Comparison of ENCODE assay signal across 10 mouse cellular contexts in genomic region chrX:48428241-48428640, GRCm38 (mm10). TPM values are rescaled to one million over a fixed set of nuclear protein-coding genes. Genes with fewer than 3 reads are reported as not detected.
DNase-seq lines count a peak whose midpoint lies in the region; ATAC-seq and TF ChIP-seq lines count a peak whose summit lies in the region.
"Had no signal": no experiment of that assay in that cellular context is flagged by ENCODE, and none has a peak within 500 bp of the region (broad histone marks: within the 10 kb centered on the region; RNA-seq: fewer than 3 reads in every experiment).

No protein-coding gene starts in this region.

- H3K4me3 ChIP-seq in heart, adult 2 months, result no peak overlapping the region
- H3K4me3 ChIP-seq in heart, embryonic 12.5 days, result no peak overlapping the region
- H3K4me3 ChIP-seq in lung, embryonic 16.5 days (ENCODE audit: low read length), result no peak overlapping the region
- H3K4me3 ChIP-seq: forebrain, embryonic 13.5 days; limb, embryonic 15.5 days had no signal

- H3K4me2 ChIP-seq in heart, embryonic 12.5 days, result no peak overlapping the region
- no peak overlapping the region for H3K4me2 ChIP-seq in lung, embryonic 16.5 days (ENCODE audit: low read depth, low read length)
- H3K4me2 ChIP-seq: forebrain, embryonic 13.5 days; limb, embryonic 15.5 days had no signal

- H3K27ac ChIP-seq in heart, adult 2 months, result peak overlapping the region; percentile 75
- no peak overlapping the region for H3K27ac ChIP-seq in heart, embryonic 12.5 days (ENCODE audit: poor library complexity, severe bottlenecking)
- peak overlapping the region; percentile 49 for H3K27ac ChIP-seq in lung, embryonic 16.5 days (ENCODE audit: low read length)
- H3K27ac ChIP-seq: forebrain, embryonic 13.5 days; limb, embryonic 15.5 days had no signal

- H3K9me3 ChIP-seq in heart, embryonic 12.5 days (replicated peaks), result no peaks in the 10 kb centered on the region
- no peaks in the 10 kb centered on the region for H3K9me3 ChIP-seq in lung, embryonic 16.5 days (ENCODE audit: control insufficient read depth, low read length)
- H3K9me3 ChIP-seq: forebrain, embryonic 13.5 days; limb, embryonic 15.5 days had no signal

- no peak for ATAC-seq in heart, embryonic 12.5 days (ENCODE audit: insufficient number of reproducible peaks, low FRiP score)
- peak; percentile 46 for ATAC-seq in lung, embryonic 16.5 days (ENCODE audit: low read depth)
- ATAC-seq: forebrain, embryonic 13.5 days had no signal

- no peak for TF ChIP-seq CTCF in heart, adult 2 months (IDR thresholded peaks at IDR 0.05)

- no peaks in the 10 kb centered on the region; the same call in 1 of the 2 replicates for H3K36me3 ChIP-seq in heart, adult 2 months (ENCODE audit: control insufficient read depth, insufficient read depth, low read length)
- H3K36me3 ChIP-seq in heart, embryonic 12.5 days, result no peaks in the 10 kb centered on the region
- no peaks in the 10 kb centered on the region for H3K36me3 ChIP-seq in lung, embryonic 16.5 days (ENCODE audit: control insufficient read depth, insufficient read depth, low read length)
- H3K36me3 ChIP-seq: limb, embryonic 15.5 days had no signal

- DNase-seq in heart, adult 2 months, result peak in 1 of 2 experiments; percentile 47
- DNase-seq in ES-CJ7 (ENCODE audit: low read depth, low spot score), result peak; percentile 15
- DNase-seq in heart, postnatal 36 days, result peak; percentile 25 to 34
- DNase-seq in T-cell, adult 2 months (ENCODE audit: low spot score), result no peak
- DNase-seq in layer of hippocampus, postnatal 36 days, result no peak
- DNase-seq in Muller cell, postnatal 12 days (ENCODE audit: inconsistent ontology term), result no peak

- H3K9ac ChIP-seq in heart, adult 2 months (ENCODE audit: low read depth, low read length), result no peak overlapping the region
- no peak overlapping the region for H3K9ac ChIP-seq in heart, embryonic 12.5 days
- H3K9ac ChIP-seq in lung, embryonic 16.5 days (ENCODE audit: low read length), result no peak overlapping the region
- H3K9ac ChIP-seq: forebrain, embryonic 13.5 days; limb, embryonic 15.5 days had no signal

- H3K4me1 ChIP-seq in heart, adult 2 months (ENCODE audit: control insufficient read depth, insufficient read depth, low read length), result peaks cover 23% of the 10 kb centered on the region
- peaks cover 51% of the 10 kb centered on the region for H3K4me1 ChIP-seq in heart, embryonic 12.5 days (replicated peaks)
- H3K4me1 ChIP-seq in lung, embryonic 16.5 days (replicated peaks; ENCODE audit: control insufficient read depth, insufficient read depth, low read length), result peaks cover 6% of the 10 kb centered on the region
- H3K4me1 ChIP-seq: forebrain, embryonic 13.5 days had no signal

- no peaks in the 10 kb centered on the region for H3K79me2 ChIP-seq in heart, adult 2 months (replicated peaks; ENCODE audit: control insufficient read depth, insufficient read depth, low read length)

- TF ChIP-seq POLR2A in heart, adult 2 months (IDR thresholded peaks at IDR 0.05; ENCODE audit: insufficient read depth, low read depth, low read length), result peak; percentile 61

- no peaks in the 10 kb centered on the region for H3K27me3 ChIP-seq in heart, adult 2 months (ENCODE audit: control insufficient read depth, insufficient read depth, low read length)
- no peaks in the 10 kb centered on the region for H3K27me3 ChIP-seq in heart, embryonic 12.5 days (replicated peaks)
- no peaks in the 10 kb centered on the region for H3K27me3 ChIP-seq in lung, embryonic 16.5 days (ENCODE audit: control insufficient read depth, insufficient read depth, low read depth, low read length)
- H3K27me3 ChIP-seq: forebrain, embryonic 13.5 days; limb, embryonic 15.5 days had no signal

- WGBS in heart, adult 2 months, result 36% methylated on average over 6 of the region's 6 CpGs
- 49% methylated on average over 6 of the region's 6 CpGs for WGBS in heart, embryonic 12.5 days
- WGBS in lung, embryonic 16.5 days, result 48% methylated on average over 6 of the region's 6 CpGs

- TF ChIP-seq EP300 in heart, adult 2 months (IDR thresholded peaks at IDR 0.05; ENCODE audit: insufficient read depth, low read depth, low read length), result peak; percentile 78; the same call in 1 of the 2 replicates

- intact Hi-C loops in heart, adult 2 months (cut with DNase I), result no loop called here
- intact Hi-C loops in heart, postnatal 36 days (cut with DNase I), result no loop called here

RNA-seq across cellular contexts. Expression of gene Elf4, which starts 34.7 kb away (rescaled TPM):
- total RNA-seq in heart, adult 2 months (2021), result 1 to 10 TPM; 4.5 to 5.0 TPM
- 7.6 and 8.3 TPM in 2 replicates for polyA plus RNA-seq in heart, adult 2 months (2012; rRNA removed)
- 17.0 and 18.7 TPM in 2 replicates for polyA plus RNA-seq in heart, embryonic 12.5 days (2016; fragmentation: Nextera tagmentation; extraction: Ambion mirVana)
- total RNA-seq in heart, postnatal 36 days (2021), result 1 to 10 TPM; 5.7 to 6.6 TPM
- polyA plus RNA-seq in lung, embryonic 16.5 days (2015; fragmentation: Nextera tagmentation; extraction: Ambion mirVana), result 5.4 and 5.5 TPM in 2 replicates
- total RNA-seq in layer of hippocampus, postnatal 36 days (2021), result under 1 TPM; 0.56 to 0.70 TPM

Comparison
In these comparisons a context has a peak if more than half of its experiments do, and no peak if none do; other contexts are left out.
1. DNase-seq: peak in ES-CJ7 (single experiment) and heart, postnatal 36 days (2 of 2); none in T-cell, adult 2 months (single experiment), layer of hippocampus, postnatal 36 days (0 of 2) and Muller cell, postnatal 12 days (single experiment).